Mouse (Mus musculus) C2C12 (cell line): ENCODE data around the gene Mlip. TPM values are rescaled to one million over a fixed set of nuclear protein-coding genes. Genes with fewer than 3 reads are reported as not detected.

Experiments used
- H3K27me3 ChIP-seq: one replicate; pipeline ENCODE4 v1.6.1; 2011; ENCODE audit not compliant: control insufficient read depth, insufficient read depth, insufficient read length
- H3K36me3 ChIP-seq: one replicate; pipeline ENCODE4 v1.6.1; 2011; ENCODE audit not compliant: control insufficient read depth, insufficient read depth
- H3K4me3 ChIP-seq: one replicate; pipeline ENCODE4 v1.5.1; 2011; ENCODE audit warnings: mild to moderate bottlenecking, control low read depth; ENCODE audit not compliant: poor library complexity, insufficient read depth, severe bottlenecking
- H3K79me2 ChIP-seq: one replicate; pipeline ENCODE4 v1.6.1; 2011; ENCODE audit not compliant: control insufficient read depth, insufficient read depth
- H3K79me3 ChIP-seq: one replicate; pipeline ENCODE4 v1.6.1; 2011; ENCODE audit warnings: low read depth, control low read depth
- H3ac ChIP-seq: one replicate; pipeline ENCODE3; 2011; ENCODE audit warnings: low read depth; ENCODE audit not compliant: control insufficient read depth, insufficient read length
- CEBPB ChIP-seq: IDR thresholded peaks from one replicate; pipeline ENCODE4 v1.6.1; 2011; ENCODE audit warnings: low read depth, mild to moderate bottlenecking, control low read depth, moderate library complexity
- CTCF ChIP-seq: IDR thresholded peaks from one replicate; pipeline ENCODE4 v1.5.1; 2011; ENCODE audit not compliant: control insufficient read depth, insufficient read depth, insufficient read length
- FOSL1 ChIP-seq: IDR thresholded peaks from one replicate; pipeline ENCODE4 v1.8.0; 2011; ENCODE audit warnings: mild to moderate bottlenecking, low read length; ENCODE audit not compliant: poor library complexity, insufficient read depth, severe bottlenecking
- MAX ChIP-seq: IDR thresholded peaks from one replicate; pipeline ENCODE4 v1.6.1; 2011; ENCODE audit warnings: mild to moderate bottlenecking, control low read depth
- MYOD1 ChIP-seq: IDR thresholded peaks from one replicate; pipeline ENCODE4 v1.6.1; 2011; ENCODE audit warnings: low read depth; ENCODE audit not compliant: control insufficient read depth, insufficient read length
- MYOG ChIP-seq: IDR thresholded peaks from one replicate; pipeline ENCODE4 v1.6.1; 2011; ENCODE audit not compliant: control insufficient read depth, insufficient read length; ENCODE audit errors: extremely low read depth
- USF1 ChIP-seq: IDR thresholded peaks from one replicate; pipeline ENCODE4 v1.6.1; 2011; ENCODE audit warnings: low read depth, mild to moderate bottlenecking, control low read depth, moderate library complexity
- polyA plus RNA-seq: library from polyadenylated mRNA; unstranded; fragments of >200 nt; fragmentation: generic; extraction: Trizol; gene quantifications from one replicate; pipeline ENCODE4 v1.2.1, GENCODE M21; 2012; ENCODE audit warnings: missing spikeins

The Mlip gene
- polyA plus RNA-seq, 1 experiment = 0.02 TPM

GRCm38 (mm10) chr9:77071676-77072075 lies 281.1 kb downstream of the Mlip start:
- Histone ChIP-seq H3K36me3 (no peaks in the 10 kb centered on the region), H3K4me3 (no peak overlapping the region), H3K27me3 (no peaks in the 10 kb centered on the region), H3ac (no peak overlapping the region), H3K79me3 (no peaks in the 10 kb centered on the region), H3K79me2 (no peaks in the 10 kb centered on the region)
- TF ChIP-seq FOSL1 (no peak), MAX (no peak), CEBPB (no peak), USF1 (no peak), CTCF (no peak), MYOG (no peak), MYOD1 (no peak)

GRCm38 (mm10) chr9:77056611-77057010 lies 296.2 kb downstream of the Mlip start:
- TF ChIP-seq MAX (no peak), MYOD1 (no peak)

GRCm38 (mm10) chr9:77054426-77055193 lies 298.2 kb downstream of the Mlip start:
- Histone ChIP-seq H3K27me3 (no peaks in the 10 kb centered on the region), H3K79me3 (no peaks in the 10 kb centered on the region), H3ac (no peak overlapping the region), H3K79me2 (no peaks in the 10 kb centered on the region), H3K36me3 (no peaks in the 10 kb centered on the region), H3K4me3 (no peak overlapping the region)
- TF ChIP-seq MAX (no peak), MYOD1 (no peak), FOSL1 (no peak), CTCF (no peak), CEBPB (no peak), MYOG (no peak), USF1 (no peak)

More at GRCm38 (mm10) chr9:77056611-77057010, 296.2 kb downstream of the Mlip start:
- Histone ChIP-seq H3ac (no peak overlapping the region), H3K4me3 (no peak overlapping the region), H3K79me2 (no peaks in the 10 kb centered on the region), H3K27me3 (no peaks in the 10 kb centered on the region), H3K36me3 (no peaks in the 10 kb centered on the region), H3K79me3 (no peaks in the 10 kb centered on the region)

Other genes with a start within 250 kb of the Mlip start
- 4.4 TPM for gene Lrrc1, start 191.9 kb upstream of the Mlip start, polyA plus RNA-seq